Mouse (Mus musculus): Measurements from ENCODE around the gene H2afj. TPM values are rescaled to one million over a fixed set of nuclear protein-coding genes. Genes with fewer than 3 reads are reported as not detected.

Gene H2afj
- polyA plus RNA-seq, 1 experiment: 64.2 TPM

- Histone ChIP-seq H3K4me1 (ENCODE audit: control insufficient read depth, insufficient read depth, insufficient read length, low read length) (no peaks in the 10 kb centered on the region), H3K27ac (replicated peaks; ENCODE audit: low read depth, low read length) (no peak overlapping the region)
Measured at GRCm38 (mm10) chr6:136847790-136848189, 39.7 kb downstream of the H2afj start.

GRCm38 (mm10) chr6:136848399-136848798 lies 40.4 kb downstream of the H2afj start:
- H3K27ac ChIP-seq (replicated peaks; ENCODE audit: low read depth, low read length): no peak overlapping the region
- H3K4me3 ChIP-seq (ENCODE audit: insufficient read depth, low read depth, low read length): no peak overlapping the region
- no peaks in the 10 kb centered on the region for H3K4me1 ChIP-seq (ENCODE audit: control insufficient read depth, insufficient read depth, insufficient read length, low read length)

More at GRCm38 (mm10) chr6:136847790-136848189, 39.7 kb downstream of the H2afj start:
- no peak overlapping the region for H3K4me3 ChIP-seq (ENCODE audit: insufficient read depth, low read depth, low read length)

GRCm38 (mm10) chr6:136848971-136849370 lies 40.9 kb downstream of the H2afj start:
- Histone ChIP-seq H3K4me1 (ENCODE audit: control insufficient read depth, insufficient read depth, insufficient read length, low read length) (no peaks in the 10 kb centered on the region), H3K27ac (replicated peaks; ENCODE audit: low read depth, low read length) (no peak overlapping the region), H3K4me3 (ENCODE audit: insufficient read depth, low read depth, low read length) (no peak overlapping the region)

- Histone ChIP-seq H3K4me3 (ENCODE audit: insufficient read depth, low read depth, low read length) (no peak overlapping the region), H3K4me1 (ENCODE audit: control insufficient read depth, insufficient read depth, insufficient read length, low read length) (no peaks in the 10 kb centered on the region), H3K27ac (replicated peaks; ENCODE audit: low read depth, low read length) (no peak overlapping the region)
Measured at GRCm38 (mm10) chr6:136850267-136850666, 42.2 kb downstream of the H2afj start.

- Histone ChIP-seq H3K4me1 (ENCODE audit: control insufficient read depth, insufficient read depth, insufficient read length, low read length) (no peaks in the 10 kb centered on the region), H3K4me3 (ENCODE audit: insufficient read depth, low read depth, low read length) (no peak overlapping the region), H3K27ac (replicated peaks; ENCODE audit: low read depth, low read length) (no peak overlapping the region)
Measured at GRCm38 (mm10) chr6:136852348-136852747, 44.3 kb downstream of the H2afj start.

- no peak overlapping the region for H3K4me3 ChIP-seq (ENCODE audit: insufficient read depth, low read depth, low read length)
- H3K4me1 ChIP-seq (ENCODE audit: control insufficient read depth, insufficient read depth, insufficient read length, low read length): no peaks in the 10 kb centered on the region
- no peak overlapping the region for H3K27ac ChIP-seq (replicated peaks; ENCODE audit: low read depth, low read length)
Measured at GRCm38 (mm10) chr6:136852762-136853161, 44.7 kb downstream of the H2afj start.

- H3K4me3 ChIP-seq (ENCODE audit: insufficient read depth, low read depth, low read length): no peak overlapping the region
- no peaks in the 10 kb centered on the region for H3K4me1 ChIP-seq (ENCODE audit: control insufficient read depth, insufficient read depth, insufficient read length, low read length)
- no peak overlapping the region for H3K27ac ChIP-seq (replicated peaks; ENCODE audit: low read depth, low read length)
Measured at GRCm38 (mm10) chr6:136854361-136854781, 46.3 kb downstream of the H2afj start.

- Histone ChIP-seq H3K27ac (replicated peaks; ENCODE audit: low read depth, low read length) (no peak overlapping the region), H3K4me1 (ENCODE audit: control insufficient read depth, insufficient read depth, insufficient read length, low read length) (no peaks in the 10 kb centered on the region), H3K4me3 (ENCODE audit: insufficient read depth, low read depth, low read length) (no peak overlapping the region)
Measured at GRCm38 (mm10) chr6:136855183-136855582, 47.1 kb downstream of the H2afj start.

GRCm38 (mm10) chr6:136856071-136856636 lies 48.1 kb downstream of the H2afj start:
- Histone ChIP-seq H3K4me1 (ENCODE audit: control insufficient read depth, insufficient read depth, insufficient read length, low read length) (no peaks in the 10 kb centered on the region), H3K4me3 (ENCODE audit: insufficient read depth, low read depth, low read length) (no peak overlapping the region), H3K27ac (replicated peaks; ENCODE audit: low read depth, low read length) (no peak overlapping the region)

GRCm38 (mm10) chr6:136857186-136857872 lies 49.3 kb downstream of the H2afj start, which contains the start of gene Art4:
TSS of gene Art4 (minus strand) at chr6:136857733.
- no peak within 1 kb of the TSS for H3K4me3 ChIP-seq (ENCODE audit: insufficient read depth, low read depth, low read length)
- no peaks in the 10 kb centered on the region for H3K4me1 ChIP-seq (ENCODE audit: control insufficient read depth, insufficient read depth, insufficient read length, low read length)
- H3K27ac ChIP-seq (replicated peaks; ENCODE audit: low read depth, low read length): no peak within 1 kb of the TSS

GRCm38 (mm10) chr6:136857873-136858260 lies 49.8 kb downstream of the H2afj start:
- Histone ChIP-seq H3K27ac (replicated peaks; ENCODE audit: low read depth, low read length) (no peak overlapping the region), H3K4me3 (ENCODE audit: insufficient read depth, low read depth, low read length) (no peak overlapping the region), H3K4me1 (ENCODE audit: control insufficient read depth, insufficient read depth, insufficient read length, low read length) (no peaks in the 10 kb centered on the region)

GRCm38 (mm10) chr6:136858420-136858819 lies 50.4 kb downstream of the H2afj start:
- Histone ChIP-seq H3K4me3 (ENCODE audit: insufficient read depth, low read depth, low read length) (no peak overlapping the region), H3K4me1 (ENCODE audit: control insufficient read depth, insufficient read depth, insufficient read length, low read length) (no peaks in the 10 kb centered on the region), H3K27ac (replicated peaks; ENCODE audit: low read depth, low read length) (no peak overlapping the region)

Other genes starting within 250 kb of the H2afj start
- gene Plbd1, start 146.3 kb upstream of the H2afj start, polyA plus RNA-seq (2012; ENCODE audit: insufficient read depth, insufficient read length, missing spikeins): 175 and 251 TPM in 2 replicates
- not detected in 2 replicates for gene Gucy2c, start 26.5 kb upstream of the H2afj start, polyA plus RNA-seq (2012; ENCODE audit: insufficient read depth, insufficient read length, missing spikeins)
- not detected in 2 replicates for gene Hist4h4, start 3.8 kb upstream of the H2afj start, polyA plus RNA-seq (2012; ENCODE audit: insufficient read depth, insufficient read length, missing spikeins)
- gene BC049715, start 19.4 kb downstream of the H2afj start, polyA plus RNA-seq (2012; ENCODE audit: insufficient read depth, insufficient read length, missing spikeins): not detected in 2 replicates
- gene Wbp11, start 20.0 kb downstream of the H2afj start, polyA plus RNA-seq (2012; ENCODE audit: insufficient read depth, insufficient read length, missing spikeins): 21.2 and 23.2 TPM in 2 replicates
- not detected in 2 replicates for gene Smco3, start 27.2 kb downstream of the H2afj start, polyA plus RNA-seq (2012; ENCODE audit: insufficient read depth, insufficient read length, missing spikeins)
- gene Art4, start 49.5 kb downstream of the H2afj start, polyA plus RNA-seq (2012; ENCODE audit: insufficient read depth, insufficient read length, missing spikeins): not detected in 2 replicates
- gene Mgp, start 67.6 kb downstream of the H2afj start, polyA plus RNA-seq (2012; ENCODE audit: insufficient read depth, insufficient read length, missing spikeins): 126 and 205 TPM in 2 replicates
- gene Erp27, start 113.9 kb downstream of the H2afj start, polyA plus RNA-seq (2012; ENCODE audit: insufficient read depth, insufficient read length, missing spikeins): not detected in 2 replicates
- gene Pde6h, start 115.6 kb downstream of the H2afj start, polyA plus RNA-seq (2012; ENCODE audit: insufficient read depth, insufficient read length, missing spikeins): not detected in 2 replicates
- gene Arhgdib, start 133.7 kb downstream of the H2afj start, polyA plus RNA-seq (2012; ENCODE audit: insufficient read depth, insufficient read length, missing spikeins): 26.5 and 27.0 TPM in 2 replicates

Measured in brown adipose tissue, adult 24 weeks (tissue).